Mouse (Mus musculus) erythroblast, embryonic 14.5 days (primary cell): Measurements from ENCODE around the gene Agpat4.

Source experiments
- GATA1 ChIP-seq: IDR thresholded peaks from 2 replicates; pipeline ENCODE4 v1.6.1; 2012; ENCODE audit warnings: low read length, inconsistent platforms, mixed read lengths
- TAL1 ChIP-seq: IDR thresholded peaks from 3 replicates; pipeline ENCODE4 v1.6.1; 2012; ENCODE audit warnings: low read length, inconsistent platforms, mixed read lengths

- TF ChIP-seq TAL1 (no peak), GATA1 (no peak)
These were observed 47.2 kb downstream of the Agpat4 start for GRCm38 (mm10) chr17:12165701-12166100.
